Mouse (Mus musculus) cerebellum, adult 9-11 months (tissue): Measurements from ENCODE around the gene Rasd1.

Source experiments
- DNase-seq: peaks from one replicate; pipeline ENCODE4 v3.0.0; 2022

Rasd1 gene

GRCm38 (mm10) chr11:59964818-59965217 lies at the start of gene Rasd1:
TSS of gene Rasd1 (minus strand) at chr11:59964944.
- peak; percentile 89 for DNase-seq

GRCm38 (mm10) chr11:60011516-60011915 lies 46.8 kb upstream of the Rasd1 start:
- no peak for DNase-seq

GRCm38 (mm10) chr11:60009451-60009850 lies 44.7 kb upstream of the Rasd1 start:
- no peak for DNase-seq

- no peak for DNase-seq
Measured at GRCm38 (mm10) chr11:60005866-60006265, 41.1 kb upstream of the Rasd1 start.

- no peak for DNase-seq
Measured at GRCm38 (mm10) chr11:60004716-60005115, 40.0 kb upstream of the Rasd1 start.

GRCm38 (mm10) chr11:60003811-60004210 lies 39.1 kb upstream of the Rasd1 start:
- no peak for DNase-seq

- DNase-seq: no peak
Measured at GRCm38 (mm10) chr11:60001231-60001980, 36.7 kb upstream of the Rasd1 start.

- no peak for DNase-seq
Measured at GRCm38 (mm10) chr11:59994318-59994717, 29.6 kb upstream of the Rasd1 start.

- DNase-seq: no peak
Measured at GRCm38 (mm10) chr11:59991365-59991764, 26.6 kb upstream of the Rasd1 start.

- DNase-seq: no peak
Measured at GRCm38 (mm10) chr11:59989406-59989805, 24.7 kb upstream of the Rasd1 start.

GRCm38 (mm10) chr11:59977831-59978230 lies 13.1 kb upstream of the Rasd1 start:
- DNase-seq: no peak

GRCm38 (mm10) chr11:59975241-59975640 lies 10.5 kb upstream of the Rasd1 start:
- no peak for DNase-seq

GRCm38 (mm10) chr11:59973389-59973788 lies 8.6 kb upstream of the Rasd1 start:
- DNase-seq: no peak

- no peak for DNase-seq
Measured at GRCm38 (mm10) chr11:59971691-59972090, 6.9 kb upstream of the Rasd1 start.

- no peak for DNase-seq
Measured at GRCm38 (mm10) chr11:59970780-59971179, 6.0 kb upstream of the Rasd1 start.

- no peak for DNase-seq
Measured at GRCm38 (mm10) chr11:59967765-59968164, 3.0 kb upstream of the Rasd1 start.

GRCm38 (mm10) chr11:59966102-59966483 lies 1.3 kb upstream of the Rasd1 start:
- DNase-seq: no peak

GRCm38 (mm10) chr11:59965227-59966101 lies 720 bp upstream of the Rasd1 start:
- DNase-seq: peak; percentile 82

- DNase-seq: peak; percentile 41
Measured at GRCm38 (mm10) chr11:59964163-59964758, 483 bp downstream of the Rasd1 start.

- DNase-seq: no peak
Measured at GRCm38 (mm10) chr11:59963364-59964162, 1.2 kb downstream of the Rasd1 start.

GRCm38 (mm10) chr11:59962590-59962989 lies 2.2 kb downstream of the Rasd1 start:
- no peak for DNase-seq

GRCm38 (mm10) chr11:59961338-59961875 lies 3.3 kb downstream of the Rasd1 start:
- DNase-seq: peak; percentile 39
